Mouse (Mus musculus) lung, postnatal 25 days (tissue): ENCODE measurements around the gene Afmid.

Experiments used
- DNase-seq: peaks from one replicate; pipeline ENCODE4 v3.0.0; 2022; ENCODE audit warnings: low spot score

Gene Afmid

DNA sequence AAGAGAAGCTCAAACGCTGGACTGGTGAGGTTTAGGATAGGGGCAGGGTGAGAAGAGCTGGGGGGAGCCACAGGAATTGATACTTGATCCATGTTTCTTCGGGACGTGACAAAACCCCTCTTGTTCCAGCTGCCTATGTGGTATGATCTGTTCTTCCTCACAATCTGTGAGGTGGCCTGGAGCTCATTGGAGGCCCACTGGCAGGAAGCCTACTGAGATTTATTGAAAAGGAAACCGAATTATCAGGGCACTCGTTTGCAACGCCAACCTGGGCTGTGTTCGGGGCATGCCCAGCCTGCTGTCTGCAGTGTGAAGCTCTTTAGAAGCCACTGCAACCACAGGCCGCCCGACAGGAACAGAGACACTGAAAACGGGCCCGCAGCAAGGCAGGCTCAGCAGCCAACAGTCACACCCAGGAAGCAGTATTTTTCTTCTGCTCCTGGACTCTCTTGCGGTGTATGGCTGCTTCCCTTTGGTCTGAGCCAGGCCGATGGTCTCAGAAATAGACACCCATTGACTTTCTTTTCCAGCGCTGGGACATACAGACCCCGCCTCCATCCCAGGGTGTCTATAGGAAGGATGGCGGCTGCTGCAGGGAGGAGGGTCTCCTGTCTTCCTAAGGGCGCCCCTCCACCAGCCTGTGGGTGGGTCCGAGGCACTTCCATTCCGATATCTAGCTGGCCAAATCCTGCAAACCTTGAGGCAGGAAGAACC, 22.7 kb downstream of the Afmid start:
- no peak for DNase-seq

GRCm38 (mm10) chr11:117848985-117849671, 23.4 kb downstream of the Afmid start, which contains the start of gene Birc5:
Gene Birc5 (plus strand): TSS chr11:117849251.
- DNase-seq, result peak; percentile 95

DNA sequence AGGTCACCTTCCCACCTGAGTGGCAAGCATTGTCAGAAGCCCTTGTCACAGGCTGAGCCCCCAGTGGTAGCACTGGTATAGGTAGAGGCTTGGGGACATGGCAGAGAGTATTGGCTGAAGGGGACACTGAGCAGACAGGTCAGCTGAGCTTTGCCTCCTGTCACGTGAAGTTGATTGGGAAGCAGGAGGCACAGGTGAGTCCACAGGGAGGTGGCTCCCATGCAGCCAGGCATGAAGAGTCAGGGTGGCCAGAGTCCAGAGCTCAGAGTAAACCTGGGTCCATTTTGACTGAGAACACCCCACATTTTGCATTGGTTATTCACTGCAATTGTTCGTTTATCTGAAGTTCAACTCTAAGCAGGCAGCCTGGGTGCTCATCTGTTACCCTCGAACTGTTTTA, 27.2 kb downstream of the Afmid start:
- DNase-seq, result no peak

DNA sequence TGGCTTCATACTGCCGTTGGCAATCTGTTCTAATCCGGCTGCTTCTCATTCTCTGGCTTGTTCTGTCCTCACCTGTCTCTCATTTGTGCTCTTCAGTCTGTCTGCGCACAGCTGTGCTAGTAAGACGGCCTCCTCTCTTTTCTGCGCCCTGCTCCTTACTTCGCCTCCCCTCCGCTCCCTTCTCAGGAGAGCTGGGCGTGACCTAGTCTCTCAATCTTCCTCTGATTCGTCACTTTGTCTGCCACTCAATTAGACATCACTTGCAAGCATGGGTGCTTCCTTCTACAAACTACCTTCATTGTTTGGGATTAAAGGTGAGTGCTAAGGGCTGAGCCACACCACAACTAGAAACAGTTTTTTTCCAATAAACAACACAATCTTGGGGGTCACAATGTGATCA, 28.5 kb downstream of the Afmid start:
- DNase-seq, result no peak

- DNase-seq, result no peak
Measured at GRCm38 (mm10) chr11:117855360-117855759, 29.6 kb downstream of the Afmid start.

- no peak for DNase-seq
Measured at GRCm38 (mm10) chr11:117855975-117856374, 30.3 kb downstream of the Afmid start.

- DNase-seq, result no peak
Measured at GRCm38 (mm10) chr11:117857462-117857861, 31.7 kb downstream of the Afmid start.

- no peak for DNase-seq
Measured at GRCm38 (mm10) chr11:117858392-117858791, 32.7 kb downstream of the Afmid start.

- DNase-seq, result no peak
Measured at GRCm38 (mm10) chr11:117860601-117861000, 34.9 kb downstream of the Afmid start, which contains the start of gene Tmem235. Gene Tmem235 (plus strand): TSS chr11:117860752.

DNA sequence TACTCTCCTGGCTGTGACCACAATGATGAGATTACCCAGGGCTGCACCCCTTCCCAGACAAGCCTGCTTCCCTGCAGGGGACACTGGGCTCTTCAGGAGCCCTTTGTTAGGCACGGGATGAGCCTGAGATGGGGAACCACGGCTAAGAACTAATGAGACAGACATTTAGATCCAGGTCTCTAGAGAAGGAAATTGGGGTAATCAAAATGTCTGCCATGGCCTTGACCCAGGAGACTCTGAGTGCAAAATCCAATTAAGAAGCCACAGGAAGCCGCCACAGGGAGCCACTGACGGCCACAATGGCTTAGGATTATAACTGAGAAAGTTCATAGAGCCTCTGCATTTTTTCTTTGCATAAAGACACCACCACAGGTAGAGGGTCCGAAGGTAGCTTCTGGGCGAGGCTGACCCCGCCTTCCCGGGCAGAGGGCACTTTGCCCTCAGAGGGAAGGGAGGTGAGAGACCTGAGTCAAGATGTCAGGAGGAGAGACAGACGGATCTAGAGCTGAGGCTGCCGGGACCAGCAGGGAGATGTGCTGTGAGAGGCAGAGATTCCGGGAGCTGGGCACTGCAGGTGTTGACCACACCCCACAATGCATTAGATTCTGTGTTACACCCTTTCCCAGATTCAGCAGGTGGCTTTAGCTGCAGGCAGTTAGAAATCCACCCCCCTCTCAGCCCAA, 37.6 kb downstream of the Afmid start:
- DNase-seq, result no peak

DNA sequence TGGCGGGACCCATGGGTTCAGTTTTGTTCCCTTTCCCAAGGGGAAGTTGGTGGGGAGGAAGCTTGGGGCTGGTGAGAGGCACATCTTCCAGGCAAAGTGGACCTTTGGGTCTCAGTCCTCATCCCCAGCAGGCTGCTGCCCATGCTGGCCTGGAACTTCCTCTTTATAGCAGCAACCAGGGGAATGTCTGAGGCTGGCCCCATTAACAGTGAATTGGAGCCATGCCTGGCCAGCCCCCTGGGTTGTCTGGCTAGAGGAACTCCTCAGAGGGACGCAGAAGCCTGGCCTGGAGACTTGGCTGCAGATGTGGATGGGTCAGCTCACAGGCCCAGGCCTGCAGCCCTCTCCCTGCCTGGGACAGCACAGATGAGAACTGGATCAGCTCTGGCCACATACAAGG, 39.1 kb downstream of the Afmid start:
- DNase-seq, result no peak

GRCm38 (mm10) chr11:117865988-117866387, 40.3 kb downstream of the Afmid start:
- no peak for DNase-seq

DNA sequence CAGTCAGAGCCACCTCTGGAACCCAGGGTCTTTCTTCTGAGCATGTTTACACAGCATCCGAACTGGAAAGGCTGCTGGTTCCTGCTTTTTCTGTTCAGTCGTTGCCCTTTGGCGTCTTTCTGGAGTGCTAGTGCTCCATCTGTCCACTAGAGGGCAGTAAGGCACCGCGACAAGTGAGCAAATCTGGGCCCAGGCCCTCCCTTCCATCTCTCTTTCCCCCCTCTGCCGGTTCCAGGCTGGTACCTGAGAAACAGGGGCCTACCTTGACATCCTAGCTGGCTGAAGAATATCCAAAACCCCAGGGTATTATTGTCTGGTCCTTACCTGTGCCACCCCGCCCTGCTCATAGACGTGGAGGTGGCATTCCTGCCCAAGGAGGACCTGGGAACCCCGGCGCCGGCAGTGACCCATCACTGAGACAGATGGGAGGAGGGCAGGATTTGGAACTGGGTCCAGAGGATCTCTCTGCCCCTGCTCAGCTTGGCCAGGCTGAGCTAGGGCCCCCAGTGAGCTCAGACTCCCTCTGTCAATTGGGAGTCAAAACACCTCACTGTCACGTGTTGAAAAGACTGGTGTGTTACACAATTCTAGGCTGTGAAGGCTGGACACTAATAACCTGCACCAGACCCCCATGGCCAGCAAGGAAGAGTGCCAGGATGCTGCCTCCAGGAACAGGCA, 45.1 kb downstream of the Afmid start:
- peak; percentile 84 for DNase-seq

- no peak for DNase-seq
Measured at GRCm38 (mm10) chr11:117871376-117871775, 45.7 kb downstream of the Afmid start.

DNA sequence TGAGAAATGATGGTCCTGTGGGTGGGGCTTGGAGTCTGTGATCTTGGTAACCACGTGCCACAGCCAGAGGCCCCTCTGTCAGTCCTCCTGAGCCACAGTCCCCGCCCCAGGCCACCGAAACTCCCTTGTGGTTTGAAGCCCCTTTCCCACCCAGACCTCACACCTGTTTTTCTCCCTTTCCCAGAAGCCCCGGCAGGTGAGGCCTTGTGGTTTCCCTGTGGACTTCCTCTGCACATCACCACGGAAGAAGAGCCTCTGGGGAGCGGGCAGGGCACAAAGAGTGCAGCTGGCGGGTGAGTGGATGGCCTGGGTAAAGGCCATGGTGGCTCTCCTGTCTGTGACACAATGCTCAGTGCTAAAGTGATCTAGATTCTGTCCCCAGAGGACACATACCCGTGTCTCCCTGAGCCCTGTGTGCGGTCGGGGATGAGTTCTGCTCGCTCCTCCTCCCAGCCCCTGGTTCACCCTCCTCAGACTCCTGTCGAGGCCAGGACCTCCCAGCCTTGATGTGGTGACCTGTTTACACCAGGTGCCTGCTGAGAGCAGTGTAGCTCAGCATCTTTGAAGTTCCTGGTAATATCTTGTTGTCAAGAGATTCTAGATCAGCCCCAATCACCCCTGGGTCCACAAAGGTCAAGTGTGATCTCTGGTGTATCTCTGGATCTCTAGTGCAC, 46.3 kb downstream of the Afmid start:
- peak; percentile 49 for DNase-seq

- DNase-seq, result peak; percentile 88
Measured at GRCm38 (mm10) chr11:117872861-117873608, 47.3 kb downstream of the Afmid start, which contains the start of gene Tha1. Gene Tha1 (minus strand): TSS chr11:117873481.

DNA sequence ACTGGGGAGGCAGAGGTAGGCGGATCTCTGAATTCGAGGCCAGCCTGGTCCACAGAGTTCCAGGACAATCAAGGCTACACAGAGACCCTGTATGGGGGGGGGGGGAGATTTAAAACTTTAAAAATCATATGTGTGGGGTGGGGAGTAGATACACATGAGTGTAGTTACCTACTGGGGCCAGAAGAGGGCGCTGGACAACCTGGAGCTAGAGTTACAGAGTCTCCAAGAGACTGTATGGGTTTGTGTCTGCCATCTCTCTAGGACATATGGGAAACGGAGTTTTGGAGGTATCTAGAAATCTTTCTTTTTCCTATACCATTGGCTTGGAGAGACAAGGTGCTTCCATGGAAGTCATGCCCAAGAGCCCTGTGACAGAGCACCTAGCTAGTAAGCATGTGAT, 48.7 kb downstream of the Afmid start:
- no peak for DNase-seq

DNA sequence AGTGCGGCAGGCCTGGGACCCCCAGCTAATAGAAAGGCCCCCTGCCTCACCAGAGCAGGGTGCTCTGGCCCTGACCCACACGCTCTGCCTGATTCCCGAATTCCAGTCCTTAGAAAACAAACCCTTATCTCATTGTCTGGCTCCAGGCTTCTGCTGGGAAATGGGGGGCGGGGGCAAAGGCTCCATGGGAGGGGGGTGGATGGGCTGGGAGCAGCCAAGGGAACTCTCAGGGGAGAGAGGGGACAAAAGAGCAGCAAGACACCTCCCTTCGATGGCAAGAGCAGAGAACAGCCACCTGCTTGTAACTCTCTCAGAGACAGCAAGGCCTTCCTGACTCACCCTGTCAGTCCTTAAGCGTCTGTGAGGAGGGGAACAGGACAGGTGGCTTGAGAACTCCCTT, 50.0 kb downstream of the Afmid start:
- no peak for DNase-seq

DNA sequence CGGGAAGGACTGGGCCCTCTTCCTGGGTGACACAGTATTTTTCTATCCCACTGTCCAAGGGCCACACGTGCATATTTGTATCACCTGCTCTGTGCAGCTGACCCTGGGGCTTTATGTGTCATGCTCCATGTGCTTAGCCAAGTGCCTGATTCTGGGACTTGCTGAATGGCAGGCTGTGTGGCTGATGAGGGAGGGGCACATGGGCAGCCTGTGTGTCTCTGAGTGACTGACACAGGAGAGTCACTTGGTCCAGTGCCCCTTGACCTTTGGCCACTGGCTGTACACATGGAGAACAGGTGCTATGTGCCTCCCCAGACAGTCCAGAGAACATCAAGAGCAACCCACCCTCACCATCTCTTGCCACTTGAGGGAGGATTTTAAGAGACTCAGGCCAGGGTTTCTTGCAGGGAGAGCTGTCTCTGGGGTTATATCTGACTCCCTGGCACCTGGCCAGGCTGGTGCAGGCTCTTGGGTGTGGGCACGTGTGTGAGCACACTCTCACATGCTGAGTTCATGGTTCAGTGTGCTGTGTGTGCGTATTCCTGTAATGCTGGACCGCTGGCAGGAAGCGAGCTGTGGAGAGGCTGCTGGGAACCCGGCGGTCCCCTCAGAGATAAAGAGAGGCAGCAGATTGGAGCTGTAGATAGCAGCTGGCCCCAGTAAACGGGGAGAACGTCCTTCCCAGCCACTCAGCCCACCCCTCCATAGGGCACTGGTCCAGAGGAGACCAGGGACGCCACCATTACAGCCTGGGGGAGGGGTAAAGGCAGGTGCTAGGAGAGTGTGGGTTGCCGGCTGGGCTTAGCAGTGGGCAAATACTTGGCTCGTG, 52.4 kb downstream of the Afmid start:
- DNase-seq, result peak; percentile 41

DNA sequence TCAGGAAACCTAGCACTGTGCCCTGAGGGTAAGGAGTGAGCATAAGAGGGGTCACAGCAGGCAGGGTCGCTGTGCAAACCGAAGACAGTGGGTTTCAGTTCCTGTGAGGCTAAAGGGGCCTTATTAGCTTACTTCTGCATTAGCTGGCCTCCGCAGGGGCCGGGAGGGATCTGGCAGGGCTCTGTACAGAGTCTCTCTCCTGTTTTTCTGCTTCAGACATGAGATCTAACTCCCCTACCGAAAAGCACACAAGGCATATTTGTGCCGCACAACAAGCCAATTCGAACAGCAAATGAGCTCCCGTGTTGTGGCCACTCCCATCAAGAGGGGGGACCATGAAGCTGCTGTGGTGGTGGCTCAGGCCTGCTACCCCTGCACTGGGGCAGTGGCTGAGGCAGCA, 53.2 kb downstream of the Afmid start:
- no peak for DNase-seq
